Mouse (Mus musculus) olfactory bulb, adult 2 months (tissue): ENCODE measurements around the gene Card19.

Experiments
- CTCF ChIP-seq: fragments of 200-500 bp; IDR thresholded peaks from 2 replicates; pipeline ENCODE4 v1.5.1; 2012; ENCODE audit warnings: low read depth, mild to moderate bottlenecking, low read length, moderate library complexity; ENCODE audit not compliant: insufficient read depth
- POLR2A ChIP-seq: fragments of 200-500 bp; IDR thresholded peaks from 2 replicates; pipeline ENCODE4 v1.6.1; 2012; ENCODE audit warnings: mild to moderate bottlenecking, low read depth, low read length, moderate library complexity; ENCODE audit not compliant: insufficient read depth

DNA sequence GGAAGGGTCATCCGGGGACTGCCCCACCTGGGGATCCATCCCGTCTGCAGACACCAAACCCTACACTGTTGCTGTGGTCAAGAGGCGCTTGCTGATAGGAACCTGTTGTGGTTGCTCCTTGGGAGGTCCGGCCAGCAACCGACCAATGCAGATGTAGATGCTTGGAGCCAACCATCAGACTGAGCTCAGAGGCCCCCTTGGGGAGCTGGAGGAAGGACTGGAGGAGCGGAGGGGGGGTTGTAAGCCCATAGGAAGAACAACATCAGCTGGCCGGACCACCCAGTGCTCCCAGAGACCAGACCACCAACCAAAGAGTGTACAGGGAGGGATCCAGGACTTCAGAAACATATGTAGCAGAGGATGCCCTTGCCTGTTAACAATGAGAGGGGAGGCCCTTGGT lies 6.5 kb downstream of the Card19 start:
- TF ChIP-seq POLR2A, result no peak
- TF ChIP-seq CTCF, result no peak
